Mouse (Mus musculus): ENCODE results near the gene Grhpr. TPM values are rescaled to one million over a fixed set of nuclear protein-coding genes. Genes with fewer than 3 reads are reported as not detected.
A peak's percentile ranks its signal among the peaks of the same experiment; 100 is the strongest.
"Not testable (repeated sequence)": the region's sequence is repeated elsewhere in the genome, so short reads cannot be mapped to it uniquely, and the experiment has no call there.

The Grhpr gene
- polyA plus RNA-seq (2016; fragmentation: Nextera tagmentation; extraction: Ambion mirVana): 94.2 and 98.6 TPM in 2 replicates

DNA sequence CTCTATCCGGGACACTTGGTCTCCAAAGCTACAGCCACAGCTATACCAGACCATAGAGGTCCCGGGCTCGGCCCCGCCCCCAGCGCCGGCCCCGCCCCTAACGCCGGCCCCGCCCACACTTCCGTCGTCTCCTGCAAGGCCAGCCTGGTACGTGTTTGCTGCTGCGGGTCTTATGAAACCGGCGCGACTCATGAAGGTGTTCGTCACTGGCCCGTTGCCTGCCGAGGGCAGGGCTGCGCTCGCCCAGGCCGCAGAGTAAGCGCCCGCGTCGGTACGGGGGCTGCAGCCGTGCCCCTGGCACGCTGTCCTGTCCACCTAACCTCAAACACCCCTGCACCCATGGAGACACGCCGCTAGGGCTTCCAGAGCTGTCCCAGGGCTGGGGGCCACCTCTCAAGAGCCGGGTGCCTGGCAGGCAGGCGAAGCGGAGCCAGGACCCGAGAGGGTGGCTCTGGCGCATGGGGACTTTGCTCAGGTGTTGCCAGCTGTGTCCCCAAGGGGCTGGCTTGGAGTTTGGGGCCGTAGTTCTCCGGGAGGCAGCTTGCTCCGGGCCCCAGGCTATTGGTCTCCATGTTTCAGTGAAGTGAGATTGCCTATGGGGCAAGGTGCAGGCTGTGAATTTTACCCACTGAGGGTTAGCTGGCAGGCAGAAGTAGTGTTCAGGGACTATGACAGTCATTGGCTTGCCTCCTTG lies at the start of gene Grhpr:
Gene Grhpr, plus strand, starts transcription at position 116 of the 694 bp plus-strand sequence.
- Histone ChIP-seq H3K36me3 (peaks cover 28% of the 10 kb centered on the region), H3K9me3 (replicated peaks) (peaks cover 3% of the 10 kb centered on the region; the same call in 1 of the 2 replicates), H3K4me2 (peak within 1 kb of the TSS; percentile 82), H3K27ac (peak within 1 kb of the TSS; percentile 88), H3K9ac (peak within 1 kb of the TSS; percentile 89), H3K4me3 (peak within 1 kb of the TSS; percentile 80), H3K4me1 (peaks cover 56% of the 10 kb centered on the region), H3K27me3 (replicated peaks) (no peaks in the 10 kb centered on the region)
- ATAC-seq: peak; percentile 92
- WGBS (ENCODE audit: insufficient replicate concordance): 1% methylated on average over 40 of the region's 40 CpGs

DNA sequence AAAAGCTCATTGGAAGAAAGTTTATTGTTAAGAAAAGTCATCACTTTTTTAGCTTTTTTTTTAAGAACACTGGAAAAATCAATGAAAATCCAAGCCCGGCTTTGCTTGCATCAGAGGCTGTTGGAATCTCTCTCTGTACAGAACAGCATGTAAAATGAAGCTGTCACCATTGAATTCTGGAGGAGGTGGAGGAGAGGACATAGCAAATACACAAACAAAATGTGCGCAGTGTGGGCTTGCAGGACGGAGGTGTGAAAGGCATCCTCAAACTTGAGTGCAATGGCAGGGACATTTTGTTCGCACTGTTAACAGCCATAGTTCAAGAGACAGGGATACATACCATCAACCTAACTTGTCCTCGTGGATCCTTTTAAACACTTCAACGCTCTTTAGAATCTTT lies 49.5 kb upstream of the Grhpr start:
- WGBS (ENCODE audit: insufficient replicate concordance): 86% methylated on average over 6 of the region's 6 CpGs
- Histone ChIP-seq H3K4me1 (0 out of 2 replicates have a peak, but pooled peaks cover 5% of the 10 kb centered on the region), H3K27me3 (replicated peaks) (no peaks in the 10 kb centered on the region), H3K4me3 (no peak overlapping the region), H3K27ac (no peak overlapping the region), H3K4me2 (no peak overlapping the region), H3K36me3 (peaks cover 67% of the 10 kb centered on the region), H3K9ac (no peak overlapping the region), H3K9me3 (replicated peaks) (no peaks in the 10 kb centered on the region)
- ATAC-seq: no peak

DNA sequence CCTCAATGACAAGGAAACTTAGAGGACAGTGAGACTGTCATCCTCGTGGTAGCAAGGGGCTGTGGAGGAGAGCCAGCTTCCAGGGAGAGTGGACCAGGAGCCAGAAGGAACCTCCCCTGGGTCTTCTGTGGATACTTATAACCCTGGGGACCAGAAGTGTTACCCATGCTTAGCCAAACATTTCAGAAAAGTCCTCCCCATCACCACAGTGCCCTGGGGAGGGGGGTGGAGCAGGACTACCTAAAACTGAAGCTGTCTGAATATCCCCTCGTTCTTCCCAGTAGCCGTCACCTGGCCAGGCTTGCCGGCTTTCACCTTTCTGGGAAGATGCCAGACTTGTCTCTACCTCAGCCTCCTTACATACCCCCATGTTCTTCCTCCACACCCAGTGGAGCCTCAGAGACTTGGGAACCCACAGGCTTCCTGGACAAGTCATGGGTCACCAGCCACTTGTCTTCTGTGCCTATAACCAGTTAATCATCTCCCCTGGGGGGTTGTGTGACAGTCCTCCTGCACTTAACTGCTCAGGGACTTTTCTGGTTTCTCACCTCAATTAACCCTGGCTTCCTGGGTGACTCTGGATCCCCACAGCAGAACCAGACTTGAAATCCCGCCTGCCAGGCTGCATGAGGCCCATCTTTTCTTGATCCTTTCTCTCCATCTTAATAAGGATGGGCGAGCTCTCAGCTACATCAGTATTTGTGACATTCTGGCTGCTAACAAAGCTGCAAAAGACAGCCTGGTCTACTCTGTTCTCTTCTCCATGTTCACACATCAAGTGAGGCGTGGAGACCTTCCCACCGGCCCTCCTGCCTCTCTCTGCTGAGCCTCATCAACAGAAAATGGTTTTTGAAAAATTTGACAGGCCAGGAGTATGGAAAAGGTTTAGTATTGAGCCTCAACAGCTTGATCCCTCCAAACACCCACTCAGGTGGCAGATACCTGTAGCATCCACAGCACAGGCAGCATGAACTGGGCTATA lies 42.5 kb upstream of the Grhpr start:
- 0 out of 2 replicates have a peak, but pooled peaks cover 7% of the 10 kb centered on the region for H3K4me1 ChIP-seq
- ATAC-seq: no peak
- 59% methylated on average over 8 of the region's 8 CpGs for WGBS (ENCODE audit: insufficient replicate concordance)
- H3K9me3 ChIP-seq (replicated peaks): no peaks in the 10 kb centered on the region
- H3K27me3 ChIP-seq (replicated peaks): peaks cover 6% of the 10 kb centered on the region; the same call in 1 of the 2 replicates
- H3K4me3 ChIP-seq: no peak overlapping the region
- peaks cover 4% of the 10 kb centered on the region; the same call in 1 of the 2 replicates for H3K36me3 ChIP-seq
- H3K9ac ChIP-seq: no peak overlapping the region
- no peak overlapping the region for H3K27ac ChIP-seq
- H3K4me2 ChIP-seq: no peak overlapping the region

DNA sequence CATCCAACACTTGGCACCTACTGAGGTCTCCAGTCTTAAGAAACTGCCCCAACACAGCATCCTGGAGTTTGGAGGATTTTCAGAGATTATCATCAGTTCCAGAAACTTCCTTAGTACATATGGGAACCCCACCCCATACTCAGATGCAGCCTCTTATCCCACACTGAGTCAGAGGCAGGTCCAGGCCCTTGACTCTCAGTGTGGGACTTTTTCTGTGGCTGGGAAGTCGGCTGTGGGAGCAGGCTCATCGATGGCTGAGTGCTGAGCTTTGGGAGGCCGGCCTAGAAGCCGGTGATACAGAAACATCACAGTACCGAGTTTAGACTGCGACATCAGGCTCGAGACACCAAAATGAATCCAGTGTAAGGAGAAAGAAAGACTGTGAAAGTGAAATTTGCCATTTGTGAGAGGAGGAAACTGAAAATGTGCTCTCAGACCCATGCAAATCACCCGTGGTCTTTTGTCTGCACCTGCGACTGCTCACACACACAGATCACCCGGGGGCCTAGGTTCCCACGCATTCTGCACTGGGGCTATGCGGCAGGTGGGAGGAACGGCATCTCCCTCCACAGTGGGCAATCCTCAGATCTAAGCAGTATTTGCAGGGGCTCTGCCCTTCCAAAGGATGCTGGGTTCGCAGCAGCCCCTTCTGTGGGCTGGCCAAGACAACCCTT lies 41.5 kb upstream of the Grhpr start:
- Histone ChIP-seq H3K27me3 (replicated peaks) (peaks cover 6% of the 10 kb centered on the region; the same call in 1 of the 2 replicates), H3K4me2 (no peak overlapping the region), H3K9me3 (replicated peaks) (no peaks in the 10 kb centered on the region), H3K4me1 (0 out of 2 replicates have a peak, but pooled peaks cover 7% of the 10 kb centered on the region), H3K27ac (no peak overlapping the region), H3K36me3 (no peaks in the 10 kb centered on the region), H3K4me3 (no peak overlapping the region), H3K9ac (no peak overlapping the region)
- no peak for ATAC-seq
- WGBS (ENCODE audit: insufficient replicate concordance): 78% methylated on average over 14 of the region's 14 CpGs

DNA sequence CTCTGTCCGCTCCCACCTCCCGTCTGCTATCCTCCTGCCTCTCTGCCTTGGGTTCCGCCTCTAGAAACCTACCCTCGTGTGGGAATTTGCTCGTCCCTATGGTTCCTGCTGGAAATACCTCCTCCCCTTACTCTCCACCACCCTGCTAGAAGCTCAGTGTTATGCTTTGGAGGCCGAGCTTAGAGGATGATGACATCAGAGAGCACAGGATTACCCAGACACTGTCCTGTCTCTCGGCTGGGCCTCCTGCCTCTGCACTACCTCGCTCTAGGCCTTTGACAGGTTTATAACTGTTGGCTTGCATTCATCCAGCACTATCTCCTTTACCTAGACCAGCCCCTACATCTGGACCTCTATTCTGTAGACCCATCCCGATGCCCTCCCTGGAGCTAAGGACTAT lies 40.9 kb upstream of the Grhpr start:
- H3K27ac ChIP-seq: no peak overlapping the region
- ATAC-seq: no peak
- H3K36me3 ChIP-seq: no peaks in the 10 kb centered on the region
- WGBS (ENCODE audit: insufficient replicate concordance): 66% methylated on average over 9 of the region's 9 CpGs
- H3K9ac ChIP-seq: no peak overlapping the region
- no peaks in the 10 kb centered on the region for H3K9me3 ChIP-seq (replicated peaks)
- peaks cover 6% of the 10 kb centered on the region; the same call in 1 of the 2 replicates for H3K27me3 ChIP-seq (replicated peaks)
- H3K4me1 ChIP-seq: 0 out of 2 replicates have a peak, but pooled peaks cover 7% of the 10 kb centered on the region
- no peak overlapping the region for H3K4me3 ChIP-seq
- H3K4me2 ChIP-seq: no peak overlapping the region

DNA sequence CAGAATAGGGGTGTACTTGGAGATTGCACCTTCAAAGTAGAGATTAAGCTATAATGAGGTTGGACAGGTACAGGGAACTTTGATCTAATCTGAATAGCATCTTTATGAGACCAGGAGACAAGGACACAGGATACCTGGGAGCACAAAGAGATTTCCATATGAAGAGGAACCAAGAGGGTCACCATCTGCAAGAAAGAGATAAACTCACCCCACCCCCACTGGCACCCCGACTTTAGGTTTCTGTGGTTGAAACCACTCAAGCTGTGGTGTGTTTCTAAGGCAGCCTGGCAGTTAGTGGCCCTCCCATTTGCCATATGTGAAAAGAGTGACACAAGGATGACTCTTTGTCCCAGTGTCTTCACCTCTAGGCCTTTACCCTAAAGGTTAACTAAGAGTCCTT lies 39.0 kb upstream of the Grhpr start:
- 17% methylated on average over 1 of the region's 1 CpGs for WGBS (ENCODE audit: insufficient replicate concordance)
- ATAC-seq: no peak

DNA sequence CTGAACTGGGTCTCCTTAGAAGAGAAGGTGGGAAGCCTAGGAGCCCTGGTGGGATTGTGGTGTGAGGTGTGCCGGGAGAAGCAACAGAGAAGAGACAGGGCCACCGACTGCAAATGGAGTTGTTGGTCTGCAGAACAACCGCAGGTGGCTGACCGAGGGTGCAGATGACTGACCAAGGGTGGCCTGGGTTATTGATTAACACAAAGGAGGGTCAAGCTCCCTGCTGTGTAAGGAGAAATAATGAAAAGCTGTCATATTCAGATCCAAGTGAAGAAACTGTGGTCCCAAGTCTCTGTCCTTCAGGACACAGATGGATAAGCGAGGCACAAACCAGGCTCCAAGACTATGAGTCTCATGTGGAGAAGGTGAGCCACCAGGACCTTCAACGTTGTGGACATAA lies 37.7 kb upstream of the Grhpr start:
- no peak for ATAC-seq
- no peak overlapping the region for H3K9ac ChIP-seq
- H3K4me3 ChIP-seq: no peak overlapping the region
- peaks cover 6% of the 10 kb centered on the region; the same call in 1 of the 2 replicates for H3K27me3 ChIP-seq (replicated peaks)
- H3K4me1 ChIP-seq: 0 out of 2 replicates have a peak, but pooled peaks cover 7% of the 10 kb centered on the region
- H3K27ac ChIP-seq: no peak overlapping the region
- WGBS (ENCODE audit: insufficient replicate concordance): 74% methylated on average over 6 of the region's 6 CpGs
- no peaks in the 10 kb centered on the region for H3K9me3 ChIP-seq (replicated peaks)
- H3K36me3 ChIP-seq: no peaks in the 10 kb centered on the region
- H3K4me2 ChIP-seq: no peak overlapping the region

More for the DNA sequence above, 39.0 kb upstream of the Grhpr start:
- Histone ChIP-seq H3K9me3 (replicated peaks) (no peaks in the 10 kb centered on the region), H3K36me3 (no peaks in the 10 kb centered on the region), H3K4me2 (no peak overlapping the region), H3K4me3 (no peak overlapping the region), H3K9ac (no peak overlapping the region), H3K27me3 (replicated peaks) (peaks cover 6% of the 10 kb centered on the region; the same call in 1 of the 2 replicates), H3K4me1 (0 out of 2 replicates have a peak, but pooled peaks cover 7% of the 10 kb centered on the region), H3K27ac (no peak overlapping the region)

DNA sequence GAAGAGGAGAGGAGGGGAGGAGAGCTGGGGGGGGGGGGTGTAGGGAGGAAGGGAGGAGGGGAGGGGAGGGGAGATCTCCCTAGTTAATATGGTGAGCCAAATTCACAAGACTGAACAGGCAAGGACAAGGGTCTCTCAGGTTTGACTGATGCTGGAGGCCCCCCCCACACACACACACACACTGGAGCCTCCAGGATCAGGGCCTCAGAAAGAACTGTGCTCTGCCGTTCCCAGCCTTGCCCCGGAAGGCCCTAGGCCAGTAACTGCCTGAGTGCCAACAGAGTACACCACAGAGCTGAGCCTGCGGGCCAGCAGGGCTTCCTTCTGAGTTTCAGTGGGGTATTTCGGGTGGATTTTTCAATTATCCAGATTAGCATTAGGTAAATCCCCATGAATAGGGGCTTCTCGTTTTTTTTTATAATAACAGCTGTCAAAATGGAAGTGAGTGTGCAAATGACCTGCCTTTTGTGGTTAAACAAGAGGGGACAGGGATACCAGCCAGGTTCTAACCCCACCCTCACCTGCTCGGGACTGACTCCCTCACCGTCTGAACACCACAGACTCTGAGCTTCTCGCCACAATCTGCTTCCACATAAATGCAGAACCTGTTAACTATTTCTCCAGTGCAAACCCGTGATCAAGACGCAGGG lies 36.6 kb upstream of the Grhpr start:
- Histone ChIP-seq H3K4me3 (no peak overlapping the region), H3K4me2 (no peak overlapping the region), H3K27ac (no peak overlapping the region), H3K36me3 (no peaks in the 10 kb centered on the region), H3K9me3 (replicated peaks) (no peaks in the 10 kb centered on the region), H3K4me1 (0 out of 2 replicates have a peak, but pooled peaks cover 7% of the 10 kb centered on the region), H3K9ac (no peak overlapping the region), H3K27me3 (replicated peaks) (no peaks in the 10 kb centered on the region)
- WGBS (ENCODE audit: insufficient replicate concordance): 62% methylated on average over 10 of the region's 10 CpGs
- no peak for ATAC-seq

DNA sequence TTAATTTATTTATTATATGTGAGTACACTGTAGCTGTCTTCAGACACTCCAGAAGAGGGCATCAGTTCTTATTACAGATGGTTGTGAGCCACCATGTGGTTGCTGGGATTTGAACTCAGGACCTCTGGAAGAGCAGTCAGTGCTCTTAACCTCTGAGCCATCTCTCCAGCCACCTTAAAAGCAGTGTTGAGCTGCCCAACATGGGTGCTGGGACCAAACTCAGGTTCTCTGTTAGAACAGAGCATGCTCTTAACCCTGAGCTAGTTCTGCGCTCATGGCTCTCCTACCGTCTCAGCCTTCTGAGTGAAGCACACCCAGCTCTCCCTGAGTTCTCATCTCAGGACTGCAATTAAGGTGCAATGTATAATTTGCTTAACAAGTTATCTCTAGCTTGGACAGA lies 35.1 kb upstream of the Grhpr start:
- not testable (repeated sequence) for H3K36me3 ChIP-seq; H3K4me1 ChIP-seq; H3K4me3 ChIP-seq; H3K27ac ChIP-seq; H3K9me3 ChIP-seq (replicated peaks); H3K9ac ChIP-seq; H3K27me3 ChIP-seq (replicated peaks); H3K4me2 ChIP-seq; ATAC-seq
- WGBS (ENCODE audit: insufficient replicate concordance): 95% methylated on average over 2 of the region's 2 CpGs

DNA sequence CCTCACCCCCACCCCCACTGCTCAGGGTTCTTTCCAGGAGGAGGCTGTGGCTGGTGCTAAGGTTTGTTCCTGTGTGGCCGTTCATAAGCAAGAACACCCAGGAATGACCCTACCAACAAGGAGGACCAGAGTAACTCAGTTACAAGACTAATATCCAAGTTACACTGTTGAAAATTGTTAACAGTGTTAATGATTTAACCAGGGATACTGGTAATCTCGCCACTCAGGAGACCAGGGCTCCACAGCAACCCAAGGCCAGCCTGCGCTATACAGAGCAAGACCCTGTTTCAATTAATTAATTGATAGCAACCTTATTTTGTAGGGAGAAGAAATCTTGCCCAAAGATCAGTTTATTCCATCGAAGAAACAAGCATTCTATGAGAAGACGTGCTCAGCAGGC lies 33.7 kb upstream of the Grhpr start:
- Histone ChIP-seq H3K4me1 (0 out of 2 replicates have a peak, but pooled peaks cover 1% of the 10 kb centered on the region), H3K9ac (no peak overlapping the region), H3K9me3 (replicated peaks) (no peaks in the 10 kb centered on the region), H3K4me3 (no peak overlapping the region), H3K27me3 (replicated peaks) (0 out of 2 replicates have a peak, but pooled peaks cover 6% of the 10 kb centered on the region), H3K27ac (no peak overlapping the region), H3K4me2 (no peak overlapping the region), H3K36me3 (no peaks in the 10 kb centered on the region)
- ATAC-seq: no peak
- 71% methylated on average over 5 of the region's 5 CpGs for whole genome bisulfite sequencing (ENCODE audit: insufficient replicate concordance)

DNA sequence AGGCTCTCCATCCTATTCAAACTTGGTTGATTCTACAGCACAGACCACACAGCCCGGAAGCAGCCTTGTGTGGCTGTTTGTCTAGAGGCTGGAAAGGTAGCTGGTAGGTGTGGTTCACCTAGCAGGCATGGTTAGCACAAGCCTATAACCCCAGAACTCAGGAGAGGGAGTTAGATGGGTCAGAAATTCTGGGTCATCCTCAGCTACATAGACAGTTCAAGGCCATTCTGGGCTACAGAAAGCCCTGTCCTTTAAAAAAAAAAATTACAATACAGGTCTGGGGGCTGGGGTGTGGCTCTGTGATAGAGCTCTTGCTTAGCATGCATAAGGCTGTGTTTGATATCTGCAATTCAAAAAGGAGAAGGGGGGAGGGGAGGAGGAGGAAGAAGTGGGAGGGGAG lies 32.9 kb upstream of the Grhpr start:
- H3K4me3 ChIP-seq: no peak overlapping the region
- no peak overlapping the region for H3K4me2 ChIP-seq
- no peaks in the 10 kb centered on the region for H3K4me1 ChIP-seq
- H3K27ac ChIP-seq: no peak overlapping the region
- H3K36me3 ChIP-seq: no peaks in the 10 kb centered on the region
- WGBS (ENCODE audit: insufficient replicate concordance): 78% methylated on average over 1 of the region's 1 CpGs
- H3K27me3 ChIP-seq (replicated peaks): 0 out of 2 replicates have a peak, but pooled peaks cover 6% of the 10 kb centered on the region
- H3K9ac ChIP-seq: no peak overlapping the region
- no peak for ATAC-seq
- no peaks in the 10 kb centered on the region for H3K9me3 ChIP-seq (replicated peaks)
